Mouse (Mus musculus): Measurements from ENCODE around the gene Lce1a2. TPM values are rescaled to one million over a fixed set of nuclear protein-coding genes. Genes with fewer than 3 reads are reported as not detected.
"Not testable (repeated sequence)": the region's sequence is repeated elsewhere in the genome, so short reads cannot be mapped to it uniquely, and the experiment has no call there.

Gene Lce1a2
- total RNA-seq (2014; rRNA removed) (not detected in 2 replicates), polyA plus RNA-seq (2015; fragmentation: Nextera tagmentation; extraction: Ambion mirVana) (not detected in 2 replicates)

GRCm38 (mm10) chr3:92670215-92670614, at the start of gene Lce1a2:
Gene Lce1a2 (minus strand): TSS chr3:92670315.
- Histone ChIP-seq H3K9me3 (ENCODE audit: low read length) (no peaks in the 10 kb centered on the region), H3K4me3 (ENCODE audit: low read depth, low read length) (no peak within 1 kb of the TSS), H3K4me1 (ENCODE audit: insufficient read depth) (no peaks in the 10 kb centered on the region), H3K9ac (no peak within 1 kb of the TSS), H3K4me2 (ENCODE audit: low read depth) (no peak within 1 kb of the TSS), H3K27ac (ENCODE audit: low read depth, low read length) (no peak within 1 kb of the TSS), H3K36me3 (ENCODE audit: insufficient read depth) (no peaks in the 10 kb centered on the region), H3K27me3 (ENCODE audit: insufficient read depth, low read length) (no peaks in the 10 kb centered on the region)
- DNase-seq (no peak), ATAC-seq (no peak)
- TF ChIP-seq CTCF (IDR thresholded peaks at IDR 0.05; ENCODE audit: low read depth), result no peak

DNA sequence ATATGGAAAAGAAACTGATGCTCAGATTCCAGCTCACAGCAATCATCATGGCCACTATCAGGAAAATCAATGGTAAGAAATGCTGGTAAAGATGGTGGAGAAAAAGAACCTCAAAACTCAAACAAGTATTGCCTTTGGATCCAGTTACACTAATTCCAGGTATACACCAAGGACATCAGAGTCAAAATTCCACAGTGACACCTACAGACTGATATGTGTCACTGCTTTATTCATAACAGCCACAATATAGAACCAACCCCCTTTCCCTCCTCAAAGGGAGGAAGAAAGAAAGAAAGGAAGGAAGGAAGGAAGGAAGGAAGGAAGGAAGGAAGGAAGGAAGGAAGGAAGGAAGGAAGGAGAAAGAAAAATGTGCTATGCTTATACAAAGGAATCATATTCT, 45.0 kb upstream of the Lce1a2 start:
- no peaks in the 10 kb centered on the region for H3K27me3 ChIP-seq (ENCODE audit: insufficient read depth, low read length)
- peak; percentile 28 for TF ChIP-seq CTCF (IDR thresholded peaks at IDR 0.05; ENCODE audit: low read depth)
- no peak for ATAC-seq
- no peak overlapping the region for H3K4me2 ChIP-seq (ENCODE audit: low read depth)
- no peaks in the 10 kb centered on the region for H3K9me3 ChIP-seq (ENCODE audit: low read length)
- peak; percentile 0 for DNase-seq
- H3K9ac ChIP-seq, result no peak overlapping the region
- H3K27ac ChIP-seq (ENCODE audit: low read depth, low read length), result no peak overlapping the region
- no peak overlapping the region for H3K4me3 ChIP-seq (ENCODE audit: low read depth, low read length)
- no peaks in the 10 kb centered on the region for H3K36me3 ChIP-seq (ENCODE audit: insufficient read depth)
- no peaks in the 10 kb centered on the region for H3K4me1 ChIP-seq (ENCODE audit: insufficient read depth)

DNA sequence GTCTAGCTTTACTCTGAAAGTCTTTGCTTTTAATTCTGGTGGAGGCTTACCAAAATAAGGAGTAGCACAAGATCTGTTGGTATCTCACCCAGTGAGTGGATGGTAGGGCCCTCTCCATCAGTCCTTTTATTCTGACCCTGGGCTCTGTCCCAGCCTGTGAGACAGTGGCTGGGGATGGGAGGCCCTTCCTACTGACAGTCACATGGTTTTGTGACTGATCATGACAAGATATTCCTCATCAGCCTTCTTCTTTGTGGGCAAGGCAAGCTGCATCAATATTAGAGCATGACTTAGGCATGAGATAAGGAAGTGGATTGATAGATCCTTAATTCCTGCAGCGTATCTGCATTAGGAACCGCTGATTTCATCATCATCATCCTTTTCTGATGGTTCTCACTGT, 38.9 kb upstream of the Lce1a2 start, which contains the start of gene Lce1e:
Gene Lce1e, minus strand, starts transcription at position 101 of the 400 bp plus-strand sequence.
- 86% methylated on average over 2 of the region's 2 CpGs for WGBS
- Histone ChIP-seq H3K4me3 (ENCODE audit: low read depth, low read length) (no peak within 1 kb of the TSS), H3K36me3 (ENCODE audit: insufficient read depth) (no peaks in the 10 kb centered on the region), H3K4me2 (ENCODE audit: low read depth) (no peak within 1 kb of the TSS), H3K27me3 (ENCODE audit: insufficient read depth, low read length) (no peaks in the 10 kb centered on the region), H3K4me1 (ENCODE audit: insufficient read depth) (no peaks in the 10 kb centered on the region), H3K9me3 (ENCODE audit: low read length) (no peaks in the 10 kb centered on the region), H3K27ac (ENCODE audit: low read depth, low read length) (no peak within 1 kb of the TSS), H3K9ac (no peak within 1 kb of the TSS)
- ATAC-seq, result no peak
- DNase-seq, result no peak
- TF ChIP-seq CTCF (IDR thresholded peaks at IDR 0.05; ENCODE audit: low read depth), result no peak

- no peak overlapping the region for H3K4me2 ChIP-seq (ENCODE audit: low read depth)
- no peak overlapping the region for H3K4me3 ChIP-seq (ENCODE audit: low read depth, low read length)
- TF ChIP-seq CTCF (IDR thresholded peaks at IDR 0.05; ENCODE audit: low read depth), result no peak
- no peaks in the 10 kb centered on the region for H3K4me1 ChIP-seq (ENCODE audit: insufficient read depth)
- DNase-seq, result no peak
- H3K9ac ChIP-seq, result no peak overlapping the region
- H3K27me3 ChIP-seq (ENCODE audit: insufficient read depth, low read length), result no peaks in the 10 kb centered on the region
- ATAC-seq, result no peak
- H3K9me3 ChIP-seq (ENCODE audit: low read length), result no peaks in the 10 kb centered on the region
- 10% methylated on average over 1 of the region's 1 CpGs for WGBS
- H3K36me3 ChIP-seq (ENCODE audit: insufficient read depth), result no peaks in the 10 kb centered on the region
- H3K27ac ChIP-seq (ENCODE audit: low read depth, low read length), result no peak overlapping the region
Observed at GRCm38 (mm10) chr3:92694613-92695012, 24.5 kb upstream of the Lce1a2 start.

DNA sequence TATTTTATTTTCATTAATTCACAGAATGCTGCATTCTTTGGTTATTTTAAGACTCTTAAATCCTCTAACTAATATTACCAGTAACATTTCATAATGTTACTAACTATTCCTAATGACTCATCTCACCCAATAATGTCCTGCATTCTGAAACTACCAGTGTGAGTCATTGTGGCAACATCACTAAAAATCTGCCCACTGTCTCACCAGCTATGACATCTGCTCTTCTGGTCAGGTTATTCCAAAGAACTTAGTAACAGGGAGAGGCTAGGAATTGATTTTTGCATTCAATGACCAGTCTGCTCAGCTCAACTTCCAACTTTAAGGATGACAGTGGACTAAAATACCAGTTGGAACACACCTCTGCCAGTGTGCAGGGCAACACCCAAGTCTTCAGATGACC, 21.6 kb upstream of the Lce1a2 start:
- Histone ChIP-seq H3K4me3 (ENCODE audit: low read depth, low read length) (no peak overlapping the region), H3K9ac (no peak overlapping the region), H3K27me3 (ENCODE audit: insufficient read depth, low read length) (no peaks in the 10 kb centered on the region), H3K9me3 (ENCODE audit: low read length) (no peaks in the 10 kb centered on the region), H3K27ac (ENCODE audit: low read depth, low read length) (no peak overlapping the region), H3K4me2 (ENCODE audit: low read depth) (no peak overlapping the region), H3K36me3 (ENCODE audit: insufficient read depth) (no peaks in the 10 kb centered on the region), H3K4me1 (ENCODE audit: insufficient read depth) (no peaks in the 10 kb centered on the region)
- ATAC-seq (no peak), DNase-seq (no peak)
- no peak for TF ChIP-seq CTCF (IDR thresholded peaks at IDR 0.05; ENCODE audit: low read depth)

GRCm38 (mm10) chr3:92689154-92689553, 19.0 kb upstream of the Lce1a2 start:
- not testable (repeated sequence) for H3K9me3 ChIP-seq (ENCODE audit: low read length); DNase-seq; H3K4me2 ChIP-seq (ENCODE audit: low read depth); H3K36me3 ChIP-seq (ENCODE audit: insufficient read depth); H3K9ac ChIP-seq; H3K4me1 ChIP-seq (ENCODE audit: insufficient read depth); ATAC-seq; H3K4me3 ChIP-seq (ENCODE audit: low read depth, low read length); H3K27ac ChIP-seq (ENCODE audit: low read depth, low read length); H3K27me3 ChIP-seq (ENCODE audit: insufficient read depth, low read length)
- WGBS, result 82% methylated on average over 16 of the region's 16 CpGs

GRCm38 (mm10) chr3:92687110-92687509, 17.0 kb upstream of the Lce1a2 start, which contains the start of gene Lce1d:
Gene Lce1d (minus strand): TSS chr3:92687210.
- Histone ChIP-seq H3K4me3 (ENCODE audit: low read depth, low read length) (no peak within 1 kb of the TSS), H3K27me3 (ENCODE audit: insufficient read depth, low read length) (no peaks in the 10 kb centered on the region), H3K4me2 (ENCODE audit: low read depth) (no peak within 1 kb of the TSS), H3K4me1 (ENCODE audit: insufficient read depth) (no peaks in the 10 kb centered on the region), H3K27ac (ENCODE audit: low read depth, low read length) (no peak within 1 kb of the TSS), H3K36me3 (ENCODE audit: insufficient read depth) (no peaks in the 10 kb centered on the region), H3K9me3 (ENCODE audit: low read length) (no peaks in the 10 kb centered on the region), H3K9ac (no peak within 1 kb of the TSS)
- TF ChIP-seq CTCF (IDR thresholded peaks at IDR 0.05; ENCODE audit: low read depth), result no peak
- DNase-seq, result no peak
- 80% methylated on average over 2 of the region's 2 CpGs for WGBS
- no peak for ATAC-seq

DNA sequence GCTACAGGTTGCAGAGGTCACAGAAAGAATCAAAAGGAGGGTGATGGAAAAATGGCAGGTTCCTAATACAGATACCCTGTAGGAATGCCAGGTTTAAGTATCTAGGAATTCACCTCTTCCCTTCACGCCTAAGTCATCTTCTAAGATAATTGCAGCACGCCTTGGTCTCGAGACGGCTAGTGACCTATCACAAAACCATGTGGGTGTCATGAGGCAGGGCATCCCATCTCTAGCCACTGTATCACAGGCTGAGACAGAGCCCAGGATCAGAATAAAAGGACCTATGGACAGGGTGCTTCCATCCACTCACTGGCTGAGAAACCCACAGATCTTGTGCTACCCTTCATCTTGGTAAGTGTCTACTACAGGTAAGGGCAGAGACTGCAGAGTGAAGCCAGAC, 8.8 kb upstream of the Lce1a2 start, which contains the start of gene Lce1c:
Gene Lce1c, plus strand, starts transcription at position 301 of the 400 bp plus-strand sequence.
- H3K27ac ChIP-seq (ENCODE audit: low read depth, low read length), result no peak within 1 kb of the TSS
- H3K4me3 ChIP-seq (ENCODE audit: low read depth, low read length), result no peak within 1 kb of the TSS
- no peaks in the 10 kb centered on the region for H3K36me3 ChIP-seq (ENCODE audit: insufficient read depth)
- no peaks in the 10 kb centered on the region for H3K4me1 ChIP-seq (ENCODE audit: insufficient read depth)
- H3K4me2 ChIP-seq (ENCODE audit: low read depth), result no peak within 1 kb of the TSS
- H3K9me3 ChIP-seq (ENCODE audit: low read length), result no peaks in the 10 kb centered on the region
- no peaks in the 10 kb centered on the region for H3K27me3 ChIP-seq (ENCODE audit: insufficient read depth, low read length)
- ATAC-seq (no peak), DNase-seq (no peak)
- H3K9ac ChIP-seq, result no peak within 1 kb of the TSS
- no peak for TF ChIP-seq CTCF (IDR thresholded peaks at IDR 0.05; ENCODE audit: low read depth)
- WGBS, result 92% methylated on average over 4 of the region's 4 CpGs

Data from forebrain, postnatal 0 days (tissue).